Mouse (Mus musculus): ENCODE measurements around the gene Akap7. TPM values are rescaled to one million over a fixed set of nuclear protein-coding genes. Genes with fewer than 3 reads are reported as not detected.
"Not testable (repeated sequence)": the region's sequence is repeated elsewhere in the genome, so short reads cannot be mapped to it uniquely, and the experiment has no call there.

Gene Akap7
- polyA plus RNA-seq, 1 experiment from 2014 or later = 33.2 TPM

- ATAC-seq (no peak), DNase-seq (ENCODE audit: low read depth, low spot score) (no peak)
- ChIA-PET CTCF (no interaction called here), POLR2A (no interaction called here)
- TF ChIP-seq CTCF (IDR thresholded peaks at IDR 0.05) = no peak
- in situ Hi-C loops (cut with MboI; ENCODE audit: low pct_unique_long_range_greater_than_20kb) = no loop called here
- no peaks in the 10 kb centered on the region for H3K27me3 ChIP-seq
Observed at GRCm38 (mm10) chr10:25177270-25177669, 130.4 kb downstream of the Akap7 start.

GRCm38 (mm10) chr10:25174872-25175271, 132.8 kb downstream of the Akap7 start:
- ATAC-seq (no peak), DNase-seq (ENCODE audit: low read depth, low spot score) (no peak)
- ChIA-PET POLR2A (no interaction called here), CTCF (no interaction called here)
- in situ Hi-C loops (cut with MboI; ENCODE audit: low pct_unique_long_range_greater_than_20kb) = no loop called here
- no peaks in the 10 kb centered on the region for H3K27me3 ChIP-seq
- TF ChIP-seq CTCF (IDR thresholded peaks at IDR 0.05) = no peak

- ATAC-seq (no peak), DNase-seq (ENCODE audit: low read depth, low spot score) (no peak)
- no peaks in the 10 kb centered on the region for H3K27me3 ChIP-seq
- TF ChIP-seq CTCF (IDR thresholded peaks at IDR 0.05) = no peak
- ChIA-PET CTCF (no interaction called here), POLR2A (interaction anchor here (0.6 kb wide), 1 partner anchor 109 kb away, joined by 4 read pairs; no protein-coding TSS in a partner anchor)
- in situ Hi-C loops (cut with MboI; ENCODE audit: low pct_unique_long_range_greater_than_20kb) = no loop called here
Observed at GRCm38 (mm10) chr10:25167365-25168194, 140.1 kb downstream of the Akap7 start.

- CTCF ChIA-PET; POLR2A ChIA-PET; DNase-seq (ENCODE audit: low read depth, low spot score); ATAC-seq; H3K27me3 ChIP-seq; in situ Hi-C loops (cut with MboI; ENCODE audit: low pct_unique_long_range_greater_than_20kb): not testable (repeated sequence)
- TF ChIP-seq CTCF (IDR thresholded peaks at IDR 0.05) = peak; percentile 14
Observed at GRCm38 (mm10) chr10:25163510-25163909, 144.2 kb downstream of the Akap7 start.

DNA sequence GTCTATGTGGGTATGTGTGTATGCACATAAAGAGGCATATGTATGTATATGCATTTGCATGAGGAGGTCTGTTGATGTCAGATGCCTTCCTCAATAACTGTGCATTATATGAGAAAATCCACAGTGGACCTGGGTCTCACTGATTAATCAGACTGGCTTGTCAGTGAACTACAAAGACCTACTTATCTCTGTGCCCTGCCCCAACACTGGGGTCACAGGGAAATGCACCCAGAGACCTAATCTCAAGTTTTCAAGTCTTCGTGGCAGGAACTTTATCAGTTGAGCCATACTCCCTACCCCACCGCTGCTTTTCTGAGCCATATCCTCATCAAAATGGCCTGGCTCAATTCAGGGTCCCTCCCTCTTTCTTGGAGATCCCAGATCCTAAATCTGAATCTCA, 146.0 kb downstream of the Akap7 start:
- ChIA-PET CTCF (no interaction called here), POLR2A (no interaction called here)

DNA sequence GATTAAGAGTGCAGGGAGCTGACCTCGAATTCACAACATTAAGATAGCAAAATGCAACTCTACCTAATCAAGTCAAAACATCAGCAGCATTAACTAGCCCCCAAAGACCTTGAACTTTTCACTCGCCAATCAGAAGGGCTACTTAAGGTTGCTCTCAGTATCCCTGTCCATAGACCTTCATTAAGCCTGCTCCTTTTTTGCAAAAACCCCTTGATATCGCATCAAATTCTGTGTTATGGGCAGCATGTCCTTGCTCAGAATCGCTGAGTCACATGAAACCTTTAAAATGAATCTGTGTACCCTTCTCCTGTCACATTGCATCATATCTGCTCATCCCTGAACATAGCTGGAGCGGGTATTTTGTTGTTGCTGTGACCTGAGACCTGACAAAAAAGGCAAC, 149.0 kb downstream of the Akap7 start:
- POLR2A ChIA-PET = no interaction called here

More for the DNA sequence above, 146.0 kb downstream of the Akap7 start:
- H3K27me3 ChIP-seq = no peaks in the 10 kb centered on the region
- in situ Hi-C loops (cut with MboI; ENCODE audit: low pct_unique_long_range_greater_than_20kb) = no loop called here
- no peak for TF ChIP-seq CTCF (IDR thresholded peaks at IDR 0.05)
- no peak for ATAC-seq
- no peak for DNase-seq (ENCODE audit: low read depth, low spot score)

DNA sequence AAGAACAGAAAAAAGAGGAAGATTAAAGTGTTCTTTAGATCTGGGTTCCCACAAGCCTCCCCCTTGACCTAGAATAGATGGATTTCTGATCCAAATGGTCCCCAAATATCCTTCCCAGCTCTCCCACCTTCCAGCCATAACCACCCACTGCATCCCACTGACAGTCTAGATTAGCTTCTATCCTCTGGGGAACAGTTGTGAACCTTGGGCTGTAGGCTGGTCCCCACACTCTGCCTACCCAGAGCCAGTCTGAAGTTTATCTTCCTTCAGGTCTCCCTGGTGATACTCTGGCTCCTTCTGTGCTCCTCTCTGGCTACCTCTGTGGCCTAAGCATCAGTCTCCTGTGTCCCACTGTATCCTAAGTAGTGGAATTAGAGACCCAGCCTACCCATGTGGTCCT, 150.3 kb downstream of the Akap7 start:
- ChIA-PET CTCF (no interaction called here), POLR2A (no interaction called here)
- no peak for TF ChIP-seq CTCF (IDR thresholded peaks at IDR 0.05)
- H3K27me3 ChIP-seq = no peaks in the 10 kb centered on the region
- DNase-seq (ENCODE audit: low read depth, low spot score) (no peak), ATAC-seq (no peak)
- in situ Hi-C loops (cut with MboI; ENCODE audit: low pct_unique_long_range_greater_than_20kb) = no loop called here

More for the DNA sequence above, 149.0 kb downstream of the Akap7 start:
- TF ChIP-seq CTCF (IDR thresholded peaks at IDR 0.05) = no peak
- no peaks in the 10 kb centered on the region for H3K27me3 ChIP-seq
- ATAC-seq = no peak
- CTCF ChIA-PET = no interaction called here
- in situ Hi-C loops (cut with MboI; ENCODE audit: low pct_unique_long_range_greater_than_20kb) = no loop called here
- DNase-seq (ENCODE audit: low read depth, low spot score) = no peak

DNA sequence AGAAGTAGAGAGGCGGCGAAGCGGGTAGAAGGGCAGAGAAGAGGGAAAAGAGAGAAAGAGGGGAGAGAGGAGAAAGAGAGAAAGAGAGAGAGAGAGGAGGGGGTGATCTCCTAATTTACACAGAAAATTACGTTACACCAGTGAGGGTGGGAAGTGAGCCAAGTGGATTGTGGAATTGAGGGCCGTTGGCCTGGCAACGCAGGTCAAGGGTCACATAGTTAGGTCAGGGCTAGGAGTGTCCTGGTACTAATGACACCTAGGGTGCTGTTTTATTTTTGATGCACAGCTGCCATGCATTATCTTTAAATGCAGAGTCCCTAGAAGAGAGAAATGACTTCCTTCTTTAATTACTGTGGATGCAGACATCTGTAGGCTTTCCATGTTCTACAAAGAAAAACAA, 153.4 kb downstream of the Akap7 start:
- in situ Hi-C loops (cut with MboI; ENCODE audit: low pct_unique_long_range_greater_than_20kb) = no loop called here
- ATAC-seq (no peak), DNase-seq (ENCODE audit: low read depth, low spot score) (no peak)
- H3K27me3 ChIP-seq = peaks cover 9% of the 10 kb centered on the region
- TF ChIP-seq CTCF (IDR thresholded peaks at IDR 0.05) = no peak
- CTCF ChIA-PET = no interaction called here
- POLR2A ChIA-PET = no interaction called here

DNA sequence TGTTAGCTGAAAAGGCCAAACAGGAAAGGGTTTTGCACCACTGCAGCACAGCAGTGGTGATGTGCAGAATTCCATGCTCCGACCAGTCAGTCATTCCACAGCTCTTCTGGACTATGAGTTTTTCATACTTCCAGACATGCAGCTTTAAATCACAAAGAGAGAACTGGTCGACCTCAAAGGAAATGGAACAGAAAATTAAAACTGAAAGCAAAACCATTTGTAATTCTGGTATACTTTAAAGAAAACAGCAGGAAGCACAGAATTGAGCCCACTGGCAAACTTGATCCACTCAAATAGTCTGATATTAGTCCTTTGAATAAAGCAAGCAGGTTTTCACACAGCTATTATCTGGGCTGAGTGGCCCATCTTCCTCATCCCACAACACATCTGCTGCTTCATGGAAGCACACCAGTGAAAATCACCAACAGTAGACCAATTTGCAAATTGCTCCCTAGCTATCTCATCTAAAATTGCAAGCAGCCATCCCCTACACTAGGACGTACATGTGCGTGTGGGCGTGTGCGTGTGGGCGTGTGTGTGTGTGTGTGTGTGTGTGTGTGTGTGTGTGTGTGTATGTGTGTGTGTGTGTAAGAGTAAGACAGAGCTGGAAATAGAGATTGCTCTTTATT, 156.4 kb downstream of the Akap7 start:
- CTCF ChIA-PET = no interaction called here

DNA sequence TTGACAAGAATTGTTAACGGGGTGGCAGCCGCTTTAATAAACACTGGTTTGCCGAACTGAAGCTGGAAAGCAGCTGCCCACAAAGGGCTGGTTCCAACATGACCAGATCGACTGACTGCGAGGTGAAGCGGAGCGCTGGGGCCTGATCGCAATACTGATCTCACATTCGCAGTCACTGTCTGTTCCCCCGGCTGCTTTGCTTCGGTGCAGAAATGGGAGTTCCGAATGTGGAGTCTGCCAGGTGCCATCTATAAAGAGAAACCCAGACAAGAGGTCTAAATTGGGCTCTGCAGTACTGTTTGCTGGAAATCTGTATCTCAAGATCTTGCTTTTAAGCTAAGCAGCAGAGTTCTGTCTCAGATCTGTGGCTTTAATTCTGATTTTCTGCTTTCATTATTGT, 161.8 kb downstream of the Akap7 start:
- ChIA-PET CTCF (no interaction called here), POLR2A (no interaction called here)
- in situ Hi-C loops (cut with MboI; ENCODE audit: low pct_unique_long_range_greater_than_20kb) = no loop called here
- DNase-seq (ENCODE audit: low read depth, low spot score) (no peak), ATAC-seq (no peak)
- TF ChIP-seq CTCF (IDR thresholded peaks at IDR 0.05) = no peak
- peaks cover 27% of the 10 kb centered on the region for H3K27me3 ChIP-seq

More for the DNA sequence above, 156.4 kb downstream of the Akap7 start:
- in situ Hi-C loops (cut with MboI; ENCODE audit: low pct_unique_long_range_greater_than_20kb) = no loop called here
- H3K27me3 ChIP-seq = peaks cover 24% of the 10 kb centered on the region
- DNase-seq (ENCODE audit: low read depth, low spot score) = no peak
- POLR2A ChIA-PET = no interaction called here
- ATAC-seq = no peak
- no peak for TF ChIP-seq CTCF (IDR thresholded peaks at IDR 0.05)

All from Patski (cell line).